In genomic region chr16:58496791-58497190, GRCm38 (mm10) we compare ENCODE assay signal across 14 mouse cellular contexts. TPM values are rescaled to one million over a fixed set of nuclear protein-coding genes. Genes with fewer than 3 reads are reported as not detected.
DNase-seq lines count a peak whose midpoint lies in the region; ATAC-seq and TF ChIP-seq lines count a peak whose summit lies in the region.
"Had no signal": no experiment of that assay in that cellular context is flagged by ENCODE, and none has a peak within 500 bp of the region (broad histone marks: within the 10 kb centered on the region; RNA-seq: fewer than 3 reads in every experiment).

No protein-coding gene starts in this region.

- H3K9ac ChIP-seq in heart, embryonic 13.5 days: no peak overlapping the region
- H3K9ac ChIP-seq in liver, adult 2 months (ENCODE audit: low read depth, low read length): no peak overlapping the region
- H3K9ac ChIP-seq in liver, embryonic 13.5 days: peak overlapping the region; percentile 66
- H3K9ac ChIP-seq: hindbrain, embryonic 12.5 days; limb, embryonic 13.5 days; midbrain, embryonic 12.5 days had no signal

- peaks cover 40% of the 10 kb centered on the region for H3K4me1 ChIP-seq in heart, embryonic 13.5 days
- H3K4me1 ChIP-seq in liver, adult 2 months (ENCODE audit: control insufficient read depth, insufficient read depth, low read length): peaks cover 2% of the 10 kb centered on the region; the same call in 1 of the 2 replicates
- H3K4me1 ChIP-seq in cortical plate, adult 2 months (ENCODE audit: control insufficient read depth, insufficient read depth, low read length): peaks cover 3% of the 10 kb centered on the region; the same call in 1 of the 2 replicates
- H3K4me1 ChIP-seq in liver, embryonic 13.5 days (replicated peaks): peaks cover 66% of the 10 kb centered on the region

- peak overlapping the region; percentile 48; the same call in 1 of the 2 replicates for H3K27ac ChIP-seq in heart, embryonic 13.5 days (replicated peaks)
- H3K27ac ChIP-seq in liver, adult 2 months (replicated peaks; ENCODE audit: insufficient read depth, low read depth, low read length): peak overlapping the region; percentile 69; the same call in 1 of the 2 replicates
- H3K27ac ChIP-seq in cortical plate, adult 2 months (ENCODE audit: insufficient read depth, low read length): peak overlapping the region; percentile 45; the same call in 1 of the 2 replicates
- peak overlapping the region; percentile 98 for H3K27ac ChIP-seq in liver, embryonic 13.5 days
- H3K27ac ChIP-seq: hindbrain, embryonic 12.5 days; limb, embryonic 13.5 days; midbrain, embryonic 12.5 days had no signal

- no peaks in the 10 kb centered on the region for H3K27me3 ChIP-seq in heart, embryonic 13.5 days (replicated peaks)
- no peaks in the 10 kb centered on the region for H3K27me3 ChIP-seq in liver, adult 2 months (ENCODE audit: control insufficient read depth, insufficient read depth, low read length)
- no peaks in the 10 kb centered on the region for H3K27me3 ChIP-seq in liver, embryonic 13.5 days
- H3K27me3 ChIP-seq: hindbrain, embryonic 12.5 days; limb, embryonic 13.5 days; midbrain, embryonic 12.5 days had no signal

- H3K4me2 ChIP-seq in heart, embryonic 13.5 days: no peak overlapping the region
- peak overlapping the region; percentile 58 for H3K4me2 ChIP-seq in liver, embryonic 13.5 days
- H3K4me2 ChIP-seq: hindbrain, embryonic 12.5 days; limb, embryonic 13.5 days; midbrain, embryonic 12.5 days had no signal

- no peak for ATAC-seq in heart, embryonic 13.5 days (ENCODE audit: extremely low read depth, insufficient number of reproducible peaks, low FRiP score, low TSS enrichment)
- ATAC-seq in liver, embryonic 13.5 days (ENCODE audit: low read depth): no peak

- no peaks in the 10 kb centered on the region for H3K79me2 ChIP-seq in liver, adult 2 months (ENCODE audit: control insufficient read depth, insufficient read depth, low read length)

- no peak for DNase-seq in heart, adult 9 months (ENCODE audit: low spot score in 2 of 2)
- no peak for DNase-seq in liver, adult 2 months (ENCODE audit: extremely low read depth, low read depth, low spot score)
- no peak for DNase-seq in liver
- no peak for DNase-seq in liver, embryonic 13.5 days
- DNase-seq in cerebellum, adult 8-10 months: no peak
- DNase-seq in spleen, adult 12 weeks (ENCODE audit: low spot score): no peak
- DNase-seq: cerebellum, adult 2 months; kidney, adult 11 months; right cerebral cortex, postnatal 4 days had no signal

- peaks cover 21% of the 10 kb centered on the region for H3K36me3 ChIP-seq in heart, embryonic 13.5 days
- no peaks in the 10 kb centered on the region for H3K36me3 ChIP-seq in liver, adult 2 months (ENCODE audit: control insufficient read depth, insufficient read depth, low read length)
- peaks cover 32% of the 10 kb centered on the region for H3K36me3 ChIP-seq in liver, embryonic 13.5 days
- H3K36me3 ChIP-seq: hindbrain, embryonic 12.5 days; midbrain, embryonic 12.5 days had no signal

- no peak for TF ChIP-seq POLR2A in liver, adult 2 months (IDR thresholded peaks at IDR 0.05; ENCODE audit: extremely low read depth, insufficient read depth, low read length)
- no peak for TF ChIP-seq POLR2A in cortical plate, adult 2 months (IDR thresholded peaks at IDR 0.05; ENCODE audit: extremely low read depth, insufficient read depth, low read length)

- no peak for TF ChIP-seq CTCF in liver, adult 2 months (IDR thresholded peaks at IDR 0.05; ENCODE audit: low read depth, low read length)
- TF ChIP-seq CTCF in cortical plate, adult 2 months (IDR thresholded peaks at IDR 0.05; ENCODE audit: extremely low read depth, insufficient read depth, low read length): no peak

- H3K9me3 ChIP-seq in heart, embryonic 13.5 days: no peaks in the 10 kb centered on the region
- H3K9me3 ChIP-seq in liver, embryonic 13.5 days (replicated peaks): no peaks in the 10 kb centered on the region
- H3K9me3 ChIP-seq: hindbrain, embryonic 12.5 days; limb, embryonic 13.5 days; midbrain, embryonic 12.5 days had no signal

- no peak overlapping the region for H3K4me3 ChIP-seq in heart, embryonic 13.5 days
- H3K4me3 ChIP-seq in liver, adult 2 months (ENCODE audit: insufficient read depth, low read depth, low read length): no peak overlapping the region
- H3K4me3 ChIP-seq in cortical plate, adult 2 months (ENCODE audit: insufficient read depth, low read length): no peak overlapping the region
- no peak overlapping the region for H3K4me3 ChIP-seq in liver, embryonic 13.5 days (replicated peaks)
- H3K4me3 ChIP-seq: hindbrain, embryonic 12.5 days; limb, embryonic 13.5 days; midbrain, embryonic 12.5 days had no signal

RNA-seq across cellular contexts. Expression of gene St3gal6, which starts 27.3 kb away (rescaled TPM):
- 13.8 and 16.0 TPM in 2 replicates for polyA plus RNA-seq in heart, embryonic 13.5 days (2015; fragmentation: Nextera tagmentation; extraction: Ambion mirVana)
- total RNA-seq in liver, adult 2 months (2014; rRNA removed): 3.2 and 4.8 TPM in 2 replicates
- 5.1 and 6.2 TPM in 2 replicates for polyA plus RNA-seq in liver, adult 2 months (2012; rRNA removed)
- polyA plus RNA-seq in cortical plate, adult 2 months (2012; rRNA removed): 18.7 and 20.1 TPM in 2 replicates
- 43.5 and 47.6 TPM in 2 replicates for polyA plus RNA-seq in liver, embryonic 13.5 days (2015; fragmentation: Nextera tagmentation; extraction: Ambion mirVana)

Comparison
In these comparisons a context has a peak if more than half of its experiments do, and no peak if none do; other contexts are left out.
1. H3K27ac ChIP-seq: peak in every context shown above with its lines; median percentile 98 in liver, embryonic 13.5 days; 69 in liver, adult 2 months; 48 in heart, embryonic 13.5 days; 45 in cortical plate, adult 2 months.